Mouse (Mus musculus) limb, embryonic 14.5 days (tissue): ENCODE data around the gene Gm12888. TPM values are rescaled to one million over a fixed set of nuclear protein-coding genes. Genes with fewer than 3 reads are reported as not detected.
"Not testable (repeated sequence)": the region's sequence is repeated elsewhere in the genome, so short reads cannot be mapped to it uniquely, and the experiment has no call there.

Experiments used
- ATAC-seq: fragments of 200-750 bp; cut with Nextera tagmentation; 2 replicates; pipeline ENCODE4 v1.8.0; 2017; ENCODE audit warnings: low read depth, moderate number of reproducible peaks, moderate TSS enrichment; ENCODE audit not compliant: low FRiP score
- DNase-seq: peaks from one replicate; pipeline ENCODE4 v3.0.0-alpha.2; 2015; ENCODE audit warnings: low spot score
- H3K27ac ChIP-seq: fragments of 300-500 bp; sonication (generic); replicated peaks from 2 replicates; pipeline ENCODE4 v1.5.1; 2014; ENCODE audit warnings: low read depth, mild to moderate bottlenecking, low read length, moderate library complexity, mixed read lengths
- H3K27me3 ChIP-seq: fragments of 300-500 bp; sonication (generic); 2 replicates; pipeline ENCODE4 v1.6.1; 2014; ENCODE audit warnings: low read length, mixed read lengths; ENCODE audit not compliant: control insufficient read depth, insufficient read depth
- H3K36me3 ChIP-seq: fragments of 300-500 bp; sonication (generic); 2 replicates; pipeline ENCODE4 v1.6.1; 2014; ENCODE audit warnings: mild to moderate bottlenecking, low read length, moderate library complexity, mixed read lengths; ENCODE audit not compliant: control insufficient read depth, insufficient read depth
- H3K4me1 ChIP-seq: fragments of 300-500 bp; sonication (generic); 2 replicates; pipeline ENCODE4 v1.6.1; 2014; ENCODE audit warnings: antibody characterized with exemption, low read length, mixed read lengths; ENCODE audit not compliant: control insufficient read depth, insufficient read depth
- H3K4me2 ChIP-seq: fragments of 300-500 bp; sonication (generic); replicated peaks from 2 replicates; pipeline ENCODE4 v1.6.1; 2014; ENCODE audit warnings: low read depth, mild to moderate bottlenecking, low read length, moderate library complexity; ENCODE audit not compliant: severe bottlenecking
- H3K4me3 ChIP-seq: fragments of 300-500 bp; sonication (generic); replicated peaks from 2 replicates; pipeline ENCODE4 v1.5.1; 2014; ENCODE audit warnings: low read length
- H3K9ac ChIP-seq: fragments of 300-500 bp; sonication (generic); 2 replicates; pipeline ENCODE4 v1.6.1; 2014; ENCODE audit warnings: mild to moderate bottlenecking, low read depth, low read length, moderate library complexity; ENCODE audit not compliant: severe bottlenecking
- H3K9me3 ChIP-seq: fragments of 300-500 bp; sonication (generic); 2 replicates; pipeline ENCODE4 v1.6.1; 2016; ENCODE audit warnings: low read length; ENCODE audit not compliant: control insufficient read depth
- WGBS: fragments of 180-500 bp; shearing (Covaris S2); extraction: QIAGEN DNeasy Blood & Tissue Kit; methylation state at CpG from one replicate; pipeline ENCODE4 v1.1.7; 2014; 5-methylcytosine and 5-hydroxymethylcytosine counted together
- polyA plus RNA-seq, 2 experiments: library from polyadenylated mRNA; depleted of rRNA in 1 of 2; stranded (reverse) in 1 of 2; unstranded in 1 of 2; fragments of >200 nt; fragmentation: Nextera tagmentation in 1 of 2; extraction: Ambion mirVana in 1 of 2; gene quantifications; 2 replicates each; pipeline versions ENCODE4 v1.2.1 to v1.2.3; 2012 to 2014

Gm12888 gene
- not detected in 2 replicates for polyA plus RNA-seq (2012; rRNA removed)
- not detected in 2 replicates for polyA plus RNA-seq (2014; fragmentation: Nextera tagmentation; extraction: Ambion mirVana)

DNA sequence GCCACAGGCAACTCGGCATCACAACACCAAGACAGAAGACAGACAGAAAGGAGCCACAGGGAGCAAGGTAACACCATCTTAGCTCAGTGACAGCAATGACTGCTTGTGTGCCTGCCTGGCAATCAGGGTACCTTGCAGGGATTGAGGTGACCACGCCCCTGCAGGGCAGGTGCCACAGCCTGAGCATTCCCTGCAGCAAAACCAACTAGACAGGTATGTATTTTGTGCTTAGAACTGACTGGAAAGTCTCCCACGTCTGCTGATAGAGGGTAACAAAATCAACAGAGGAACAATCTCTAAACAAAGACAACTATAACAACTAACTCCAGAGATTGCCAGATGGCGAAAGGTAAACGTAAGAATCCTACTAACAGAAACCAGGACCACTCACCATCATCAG, at the start of gene Gm12888:
Gm12888 (minus strand) TSS at position 101 of the 400 bp plus-strand sequence.
- H3K9ac ChIP-seq, H3K27me3 ChIP-seq, H3K9me3 ChIP-seq, H3K27ac ChIP-seq, H3K4me1 ChIP-seq, ATAC-seq, H3K36me3 ChIP-seq, DNase-seq, H3K4me3 ChIP-seq, H3K4me2 ChIP-seq: not testable (repeated sequence)
- 64% methylated on average over 3 of the region's 5 CpGs for WGBS

Other genes with a start within 250 kb of the Gm12888 start
- 19.0 TPM in 2 replicates for gene Zmpste24, start 226.7 kb downstream of the Gm12888 start, polyA plus RNA-seq (2012; rRNA removed)
- 19.0 and 22.6 TPM in 2 replicates for gene Zmpste24, start 226.7 kb downstream of the Gm12888 start, polyA plus RNA-seq (2014; fragmentation: Nextera tagmentation; extraction: Ambion mirVana)
- gene Tmco2, start 215.7 kb downstream of the Gm12888 start, polyA plus RNA-seq (2012; rRNA removed): not detected in 2 replicates
- gene Tmco2, start 215.7 kb downstream of the Gm12888 start, polyA plus RNA-seq (2014; fragmentation: Nextera tagmentation; extraction: Ambion mirVana): not detected in 2 replicates
- 14.6 and 17.7 TPM in 2 replicates for gene Rlf, start 109.8 kb downstream of the Gm12888 start, polyA plus RNA-seq (2012; rRNA removed)
- 19.5 and 21.5 TPM in 2 replicates for gene Rlf, start 109.8 kb downstream of the Gm12888 start, polyA plus RNA-seq (2014; fragmentation: Nextera tagmentation; extraction: Ambion mirVana)
- gene Gm12886, start 98.2 kb upstream of the Gm12888 start, polyA plus RNA-seq (2012; rRNA removed): not detected in 2 replicates
- not detected in 2 replicates for gene Gm12886, start 98.2 kb upstream of the Gm12888 start, polyA plus RNA-seq (2014; fragmentation: Nextera tagmentation; extraction: Ambion mirVana)